Mouse (Mus musculus): ENCODE data around the gene Traf3ip1.

- TF ChIP-seq POLR2A (IDR thresholded peaks at IDR 0.05; ENCODE audit: borderline replicate concordance, insufficient read depth, low read length) = no peak
- TF ChIP-seq CTCF (IDR thresholded peaks at IDR 0.05; ENCODE audit: borderline replicate concordance, insufficient read depth, low read depth, low read length) = no peak
Measured at GRCm38 (mm10) chr1:91455661-91456161, 38.7 kb upstream of the Traf3ip1 start.
